Mouse (Mus musculus) layer of hippocampus, adult 9-10 months (tissue): ENCODE results near the gene Arl4d.

Experiments
- DNase-seq: peaks from one replicate; pipeline ENCODE4 v3.0.0; 2022; ENCODE audit warnings: low spot score

Gene Arl4d

DNA sequence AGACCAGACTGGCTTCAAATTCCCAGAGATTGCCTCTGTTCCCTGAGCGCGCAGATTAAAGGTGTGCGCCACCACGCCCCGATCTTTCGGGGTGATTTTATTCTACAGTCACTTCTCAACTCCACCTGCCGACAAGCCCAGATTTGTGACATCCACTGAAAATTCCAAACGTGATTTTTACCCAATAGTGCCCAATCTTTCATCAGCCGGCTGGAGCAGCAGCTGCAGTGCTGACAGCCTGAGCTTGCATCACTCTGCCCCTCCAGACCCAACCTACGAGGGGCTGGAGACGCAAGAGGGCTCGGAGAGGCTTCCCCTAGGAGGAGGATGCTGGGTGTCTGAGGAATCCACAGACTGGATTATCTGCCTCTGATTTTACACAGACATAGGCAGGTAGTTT, 12.3 kb downstream of the Arl4d start:
- no peak for DNase-seq

GRCm38 (mm10) chr11:101678770-101679169, 13.4 kb downstream of the Arl4d start:
- no peak for DNase-seq

GRCm38 (mm10) chr11:101679907-101680306, 14.6 kb downstream of the Arl4d start:
- DNase-seq, result no peak

- no peak for DNase-seq
These were observed 15.4 kb downstream of the Arl4d start for GRCm38 (mm10) chr11:101680634-101681325.

DNA sequence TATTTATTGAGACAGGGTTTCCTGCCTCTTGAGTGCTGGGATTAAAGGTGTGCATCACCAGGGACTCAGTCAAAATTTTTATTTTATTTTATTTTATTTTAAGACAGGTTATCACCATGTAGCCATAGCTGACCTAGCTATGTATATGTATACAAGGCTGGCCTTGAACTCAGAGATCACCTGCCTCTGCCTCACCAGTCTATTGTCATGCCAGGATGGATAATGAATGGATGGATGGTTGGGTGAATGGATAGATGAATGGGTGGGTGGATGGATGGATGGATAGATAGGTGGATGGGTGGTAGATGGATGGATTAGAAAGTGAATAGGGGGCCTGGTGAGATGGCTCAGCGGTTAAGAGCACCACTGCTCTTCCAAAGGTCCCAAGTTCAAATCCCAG, 16.6 kb downstream of the Arl4d start:
- DNase-seq, result no peak

DNA sequence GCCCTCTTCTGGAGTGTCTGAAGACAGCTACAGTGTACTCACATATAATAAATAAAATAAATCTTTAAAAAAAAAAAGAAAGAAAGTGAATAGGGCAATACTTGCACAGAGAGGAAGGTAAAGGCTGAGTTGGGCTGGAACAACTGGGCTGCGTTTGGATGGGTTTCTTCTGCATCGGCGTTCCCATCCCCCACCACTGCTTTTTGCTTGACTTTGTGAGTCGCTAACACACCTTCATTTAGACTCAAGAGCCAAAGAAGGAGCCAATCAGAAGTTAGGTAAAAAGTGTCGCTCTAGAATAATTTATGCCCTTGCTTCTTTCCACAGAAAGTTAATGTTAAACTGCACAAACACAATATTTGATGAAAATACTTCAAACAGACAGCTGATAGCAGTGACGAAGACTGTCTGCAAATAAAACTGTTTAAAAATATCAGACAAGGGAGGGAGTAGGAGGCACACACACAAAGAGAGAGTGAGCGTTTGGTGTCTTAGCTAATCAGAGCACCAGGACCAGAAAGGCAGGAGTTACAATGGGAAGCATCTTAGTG, 17.1 kb downstream of the Arl4d start:
- no peak for DNase-seq

- DNase-seq, result no peak
These were observed 22.3 kb downstream of the Arl4d start for GRCm38 (mm10) chr11:101687351-101688301.

GRCm38 (mm10) chr11:101689701-101690113, 24.4 kb downstream of the Arl4d start:
- no peak for DNase-seq

DNA sequence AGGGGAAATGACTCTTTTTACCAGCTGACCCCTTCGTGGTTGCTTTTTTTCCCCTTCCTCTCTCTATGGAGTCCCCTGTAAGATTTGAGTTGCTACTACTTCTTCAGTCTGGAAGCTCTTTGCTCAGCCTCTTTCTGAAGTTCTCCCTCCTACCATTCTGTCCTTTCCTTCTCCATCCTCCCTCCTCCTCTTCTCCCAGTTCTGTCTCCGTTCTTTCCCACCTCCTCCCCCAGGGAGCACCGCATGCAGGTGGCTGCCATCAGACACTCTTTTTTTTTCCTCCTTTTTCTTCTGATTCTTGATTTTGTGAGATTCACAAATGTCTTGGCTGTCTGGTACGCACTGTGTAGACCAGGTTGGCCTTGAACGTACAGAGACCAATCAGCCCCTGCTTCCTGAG, 25.0 kb downstream of the Arl4d start:
- DNase-seq, result no peak

DNA sequence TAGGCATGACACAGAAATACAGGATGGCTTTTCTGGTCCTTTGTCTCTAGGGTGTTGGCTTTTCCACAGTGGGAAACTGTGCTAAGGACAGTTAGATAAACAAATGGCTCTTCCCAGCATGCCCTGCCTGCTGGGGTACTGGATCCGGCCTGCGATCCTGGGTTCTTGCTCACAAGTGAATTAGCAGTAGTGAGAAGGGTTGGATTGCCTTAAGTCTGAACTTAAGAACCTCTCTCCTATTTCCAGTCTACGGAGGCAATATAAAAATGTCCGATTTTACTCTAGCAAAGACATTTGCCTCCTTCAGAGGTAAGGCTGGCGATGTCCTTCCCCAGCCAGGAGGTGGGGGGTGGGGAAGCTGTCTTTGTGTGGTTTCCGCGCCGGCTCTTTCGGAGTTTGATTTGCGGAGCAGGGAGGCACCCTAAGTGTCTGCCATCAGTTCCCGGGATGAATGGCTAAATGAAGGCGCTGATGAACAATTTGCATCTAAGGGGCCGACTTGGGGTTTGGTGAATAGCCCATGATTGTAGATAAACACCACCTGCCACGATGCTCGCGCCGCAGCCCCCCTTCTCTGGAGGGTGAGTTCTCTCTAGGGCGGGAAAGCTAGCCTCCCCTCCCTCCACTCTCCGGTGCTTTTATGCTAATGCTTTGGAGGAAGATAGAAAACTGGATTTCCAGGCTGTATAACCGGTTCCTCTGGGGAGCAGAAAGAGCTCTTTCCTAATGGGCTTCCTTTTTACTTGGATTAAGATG, 30.7 kb downstream of the Arl4d start:
- DNase-seq, result no peak

GRCm38 (mm10) chr11:101697156-101697861, 32.0 kb downstream of the Arl4d start:
- DNase-seq, result no peak

GRCm38 (mm10) chr11:101698114-101698513, 32.8 kb downstream of the Arl4d start:
- DNase-seq, result no peak

DNA sequence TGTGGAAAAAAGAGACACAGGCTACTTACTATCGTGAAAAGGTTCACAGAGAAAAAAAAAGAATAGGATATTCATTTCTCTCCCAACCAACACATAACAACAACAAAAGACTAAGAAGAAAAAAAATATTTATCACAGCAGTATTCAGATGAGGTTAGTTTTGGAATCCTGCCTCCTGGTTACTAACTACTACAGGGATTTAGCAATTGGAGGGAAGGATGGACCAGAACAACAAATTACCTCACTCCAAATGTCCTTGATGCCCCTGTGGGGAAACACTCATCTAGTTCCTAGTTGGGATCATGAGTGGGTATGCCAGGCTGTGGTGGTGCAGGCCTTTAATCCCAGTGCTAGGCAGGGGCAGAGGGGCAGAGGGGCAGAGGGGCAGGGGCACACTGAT, 34.2 kb downstream of the Arl4d start:
- DNase-seq, result no peak

GRCm38 (mm10) chr11:101699991-101700390, 34.6 kb downstream of the Arl4d start:
- DNase-seq, result no peak

DNA sequence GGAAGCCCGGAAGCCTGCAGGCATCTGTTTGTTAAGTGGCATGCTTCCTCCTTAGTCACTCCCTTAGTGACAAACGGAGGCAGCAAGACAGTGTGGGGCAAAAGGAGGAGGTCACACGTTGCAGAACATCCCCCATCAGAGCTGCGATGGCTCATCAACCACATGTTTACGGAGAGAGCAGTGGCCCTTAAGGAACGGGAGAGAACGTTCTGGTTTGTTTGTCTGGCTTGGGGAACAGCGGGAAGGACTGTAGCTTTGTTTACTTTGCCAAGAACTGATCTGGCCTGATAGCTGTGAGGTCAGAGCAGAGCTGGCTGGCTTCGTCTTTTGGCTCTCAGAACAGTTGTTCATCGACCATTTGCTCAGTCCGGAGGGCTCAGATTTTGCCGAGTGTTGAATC, 35.1 kb downstream of the Arl4d start:
- DNase-seq, result no peak

DNA sequence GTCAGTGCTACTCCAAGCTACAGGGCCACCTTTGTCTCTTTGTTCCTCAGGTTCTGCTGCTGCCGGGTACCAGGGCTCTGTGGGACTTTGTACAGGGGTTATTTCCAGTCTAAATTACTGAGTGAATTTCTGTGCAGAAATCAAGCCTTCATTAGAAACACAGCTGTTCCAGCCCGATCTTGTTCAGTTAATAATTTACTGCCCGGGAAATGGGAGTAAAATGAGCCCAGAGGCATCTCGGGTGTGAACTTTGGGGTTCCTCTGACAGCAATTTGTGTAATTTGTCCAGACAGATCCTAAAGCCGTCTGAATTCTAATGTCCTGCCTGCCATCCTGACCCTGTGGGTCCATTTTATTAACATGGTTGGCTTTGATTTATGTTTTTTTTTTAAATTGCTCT, 38.7 kb downstream of the Arl4d start:
- DNase-seq, result no peak

- no peak for DNase-seq
These were observed 41.6 kb downstream of the Arl4d start for GRCm38 (mm10) chr11:101706764-101707448.

GRCm38 (mm10) chr11:101708482-101708881, 43.1 kb downstream of the Arl4d start:
- DNase-seq, result no peak

GRCm38 (mm10) chr11:101712811-101713210, 47.5 kb downstream of the Arl4d start:
- no peak for DNase-seq

DNA sequence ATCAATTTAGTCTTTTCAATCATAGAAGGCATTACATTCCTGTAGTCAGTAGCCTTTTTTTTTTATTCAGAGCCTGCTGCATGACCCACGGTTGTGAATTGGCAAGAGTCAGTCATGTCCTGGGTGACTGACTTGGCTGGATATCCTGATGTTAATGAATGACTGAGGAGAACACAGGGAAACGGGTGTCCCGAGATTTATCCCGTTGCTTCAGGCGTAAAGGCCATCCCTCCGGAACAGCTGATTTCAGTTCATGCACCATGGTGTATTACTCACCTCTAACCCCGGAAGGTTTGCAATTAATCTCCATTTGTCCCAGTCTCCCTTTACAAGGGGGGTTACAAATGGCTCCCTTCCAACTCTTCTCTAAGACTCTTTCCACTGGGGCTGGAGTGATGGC, 48.7 kb downstream of the Arl4d start:
- DNase-seq, result no peak
